Mouse (Mus musculus) limb, embryonic 10.5 days (tissue): Measurements from ENCODE around the gene Vill. TPM values are rescaled to one million over a fixed set of nuclear protein-coding genes. Genes with fewer than 3 reads are reported as not detected.

ENCODE experiments used
- DNase-seq: peaks from one replicate; pipeline ENCODE4 v3.0.0-alpha.2; 2017; ENCODE audit warnings: low spot score
- H3K27ac ChIP-seq: fragments of 300-500 bp; sonication (generic); 2 replicates; pipeline ENCODE4 v1.5.1; 2016; ENCODE audit warnings: mild to moderate bottlenecking
- H3K27me3 ChIP-seq: fragments of 300-500 bp; sonication (generic); 2 replicates; pipeline ENCODE4 v1.6.1; 2016; ENCODE audit warnings: low read depth, mild to moderate bottlenecking; ENCODE audit not compliant: poor library complexity, severe bottlenecking
- H3K36me3 ChIP-seq: fragments of 300-500 bp; sonication (generic); 2 replicates; pipeline ENCODE4 v1.6.1; 2016; ENCODE audit warnings: mild to moderate bottlenecking, moderate library complexity
- H3K4me1 ChIP-seq: fragments of 300-500 bp; sonication (generic); 2 replicates; pipeline ENCODE4 v1.6.1; 2016
- H3K4me3 ChIP-seq: fragments of 300-500 bp; sonication (generic); 2 replicates; pipeline ENCODE4 v1.5.1; 2016; ENCODE audit warnings: mild to moderate bottlenecking, moderate library complexity
- H3K9me3 ChIP-seq: fragments of 300-500 bp; sonication (generic); replicated peaks from 2 replicates; pipeline ENCODE4 v1.6.1; 2016; ENCODE audit warnings: mild to moderate bottlenecking
- WGBS: fragments of 180-500 bp; shearing (Covaris S2); methylation state at CpG from one replicate; pipeline ENCODE4 v1.1.7; 2016; 5-methylcytosine and 5-hydroxymethylcytosine counted together
- polyA plus RNA-seq: library from polyadenylated mRNA; unstranded; fragments of >200 nt; fragmentation: Nextera tagmentation; extraction: Ambion mirVana; gene quantifications from 2 replicates; pipeline ENCODE4 v1.2.1, GENCODE M21; 2016

Vill gene
- polyA plus RNA-seq, 1 experiment from 2014 or later = 26.3 TPM

GRCm38 (mm10) chr9:119038574-119038973 lies 14.0 kb upstream of the Vill start:
- no peak for DNase-seq
- H3K9me3 ChIP-seq = no peaks in the 10 kb centered on the region
- peaks cover 56% of the 10 kb centered on the region for H3K36me3 ChIP-seq
- H3K4me1 ChIP-seq = peaks cover 24% of the 10 kb centered on the region
- no peak overlapping the region for H3K27ac ChIP-seq
- WGBS = 86% methylated on average over 3 of the region's 3 CpGs
- H3K4me3 ChIP-seq = no peak overlapping the region
- H3K27me3 ChIP-seq = no peaks in the 10 kb centered on the region

- Histone ChIP-seq H3K27ac (no peak overlapping the region), H3K36me3 (peaks cover 47% of the 10 kb centered on the region), H3K9me3 (no peaks in the 10 kb centered on the region), H3K4me1 (peaks cover 10% of the 10 kb centered on the region), H3K4me3 (no peak overlapping the region), H3K27me3 (no peaks in the 10 kb centered on the region)
- WGBS = 94% methylated on average over 15 of the region's 15 CpGs
- no peak for DNase-seq
These were observed 12.3 kb upstream of the Vill start for GRCm38 (mm10) chr9:119040101-119040775.

GRCm38 (mm10) chr9:119048182-119048903 lies 4.2 kb upstream of the Vill start:
- peaks cover 2% of the 10 kb centered on the region for H3K27me3 ChIP-seq
- H3K27ac ChIP-seq = no peak overlapping the region
- WGBS = 78% methylated on average over 11 of the region's 11 CpGs
- no peak overlapping the region for H3K4me3 ChIP-seq
- no peak for DNase-seq
- H3K9me3 ChIP-seq = no peaks in the 10 kb centered on the region
- peaks cover 37% of the 10 kb centered on the region for H3K4me1 ChIP-seq
- H3K36me3 ChIP-seq = no peaks in the 10 kb centered on the region

- Histone ChIP-seq H3K4me3 (no peak overlapping the region), H3K36me3 (no peaks in the 10 kb centered on the region), H3K27me3 (peaks cover 14% of the 10 kb centered on the region), H3K27ac (peak overlapping the region; percentile 38; the same call in 1 of the 2 replicates), H3K9me3 (no peaks in the 10 kb centered on the region), H3K4me1 (peaks cover 47% of the 10 kb centered on the region)
- 87% methylated on average over 2 of the region's 2 CpGs for WGBS
- no peak for DNase-seq
These were observed 1.4 kb upstream of the Vill start for GRCm38 (mm10) chr9:119051158-119051557.

GRCm38 (mm10) chr9:119053964-119054576 lies 1.5 kb downstream of the Vill start:
- H3K4me1 ChIP-seq = peaks cover 42% of the 10 kb centered on the region
- H3K36me3 ChIP-seq = no peaks in the 10 kb centered on the region
- no peaks in the 10 kb centered on the region for H3K9me3 ChIP-seq
- DNase-seq = no peak
- 0 out of 2 replicates have a peak overlapping the region, but pooled peaks have one; percentile 64 for H3K4me3 ChIP-seq
- 79% methylated on average over 9 of the region's 9 CpGs for WGBS
- H3K27me3 ChIP-seq = peaks cover 14% of the 10 kb centered on the region
- H3K27ac ChIP-seq = no peak overlapping the region; the same call in 1 of the 2 replicates

GRCm38 (mm10) chr9:119055336-119055735 lies 2.8 kb downstream of the Vill start:
- no peak overlapping the region for H3K4me3 ChIP-seq
- H3K27me3 ChIP-seq = peaks cover 14% of the 10 kb centered on the region
- H3K36me3 ChIP-seq = no peaks in the 10 kb centered on the region
- DNase-seq = no peak
- WGBS = 85% methylated on average over 4 of the region's 4 CpGs
- H3K4me1 ChIP-seq = peaks cover 42% of the 10 kb centered on the region
- H3K9me3 ChIP-seq = no peaks in the 10 kb centered on the region
- H3K27ac ChIP-seq = no peak overlapping the region

- WGBS = 82% methylated on average over 7 of the region's 7 CpGs
- Histone ChIP-seq H3K36me3 (no peaks in the 10 kb centered on the region), H3K27me3 (peaks cover 13% of the 10 kb centered on the region; the same call in 1 of the 2 replicates), H3K4me3 (no peak overlapping the region), H3K27ac (peak overlapping the region; percentile 27; the same call in 1 of the 2 replicates), H3K9me3 (no peaks in the 10 kb centered on the region), H3K4me1 (peaks cover 27% of the 10 kb centered on the region)
- DNase-seq = no peak
These were observed 5.7 kb downstream of the Vill start for GRCm38 (mm10) chr9:119058245-119058644.

GRCm38 (mm10) chr9:119060701-119061100 lies 8.1 kb downstream of the Vill start:
- Histone ChIP-seq H3K9me3 (no peaks in the 10 kb centered on the region), H3K4me3 (no peak overlapping the region), H3K36me3 (no peaks in the 10 kb centered on the region)

GRCm38 (mm10) chr9:119063036-119063644 lies 10.6 kb downstream of the Vill start:
- Histone ChIP-seq H3K27me3 (no peaks in the 10 kb centered on the region), H3K9me3 (no peaks in the 10 kb centered on the region), H3K27ac (peak overlapping the region; percentile 38; the same call in 1 of the 2 replicates), H3K4me1 (peaks cover 34% of the 10 kb centered on the region), H3K36me3 (no peaks in the 10 kb centered on the region), H3K4me3 (peak overlapping the region; percentile 20; the same call in 1 of the 2 replicates)
- peak; percentile 50 for DNase-seq
- WGBS = 28% methylated on average over 19 of the region's 19 CpGs

More at GRCm38 (mm10) chr9:119060701-119061100, 8.1 kb downstream of the Vill start:
- peaks cover 29% of the 10 kb centered on the region for H3K4me1 ChIP-seq
- DNase-seq = no peak
- H3K27me3 ChIP-seq = no peaks in the 10 kb centered on the region
- H3K27ac ChIP-seq = no peak overlapping the region
- 92% methylated on average over 10 of the region's 10 CpGs for WGBS

GRCm38 (mm10) chr9:119064296-119064695 lies 11.7 kb downstream of the Vill start:
- Histone ChIP-seq H3K36me3 (no peaks in the 10 kb centered on the region), H3K27me3 (no peaks in the 10 kb centered on the region), H3K9me3 (no peaks in the 10 kb centered on the region), H3K27ac (peak overlapping the region; percentile 68), H3K4me1 (peaks cover 29% of the 10 kb centered on the region), H3K4me3 (no peak overlapping the region)
- WGBS = 65% methylated on average over 4 of the region's 4 CpGs
- no peak for DNase-seq

- DNase-seq = peak; percentile 89
- no peaks in the 10 kb centered on the region for H3K27me3 ChIP-seq
- H3K4me1 ChIP-seq = peaks cover 28% of the 10 kb centered on the region
- H3K27ac ChIP-seq = no peak overlapping the region
- 7% methylated on average over 6 of the region's 6 CpGs for WGBS
- no peaks in the 10 kb centered on the region for H3K9me3 ChIP-seq
- H3K36me3 ChIP-seq = peaks cover 14% of the 10 kb centered on the region
- no peak overlapping the region for H3K4me3 ChIP-seq
These were observed 15.0 kb downstream of the Vill start for GRCm38 (mm10) chr9:119067601-119068000.

GRCm38 (mm10) chr9:119068266-119068665 lies 15.7 kb downstream of the Vill start:
- H3K36me3 ChIP-seq = peaks cover 20% of the 10 kb centered on the region
- no peaks in the 10 kb centered on the region for H3K27me3 ChIP-seq
- 0 out of 2 replicates have a peak overlapping the region, but pooled peaks have one; percentile 15 for H3K27ac ChIP-seq
- no peaks in the 10 kb centered on the region for H3K9me3 ChIP-seq
- peaks cover 25% of the 10 kb centered on the region for H3K4me1 ChIP-seq
- H3K4me3 ChIP-seq = no peak overlapping the region
- DNase-seq = no peak
- WGBS = 89% methylated on average over 11 of the region's 11 CpGs
